Mouse (Mus musculus) CH12.LX (cell line): Measurements from ENCODE around the gene Pde4b.

Experiments
- CTCF ChIP-seq, 2 experiments: IDR thresholded peaks in 1 of 2; conservative IDR thresholded peaks in 1 of 2; 2 replicates each; pipeline ENCODE4 v1.5.1; 2011 to 2012; ENCODE audit warnings: low read depth in 2 of 2, low read length in 2 of 2, improper control_type of control experiment in 1 of 2, inconsistent platforms in 1 of 2, mild to moderate bottlenecking in 1 of 2, moderate library complexity in 1 of 2
- E2F4 ChIP-seq: IDR thresholded peaks from 2 replicates; pipeline ENCODE4 v1.6.1; 2011; ENCODE audit warnings: low read depth, low read length, improper control_type of control experiment; ENCODE audit not compliant: insufficient replicate concordance
- EP300 ChIP-seq: IDR thresholded peaks from 2 replicates; pipeline ENCODE4 v1.6.1; 2011; ENCODE audit warnings: low read length, improper control_type of control experiment
- NELFE ChIP-seq: IDR thresholded peaks from 2 replicates; pipeline ENCODE4 v1.6.1; 2011; ENCODE audit warnings: low read depth, low read length, improper control_type of control experiment
- PAX5 ChIP-seq: IDR thresholded peaks from 2 replicates; pipeline ENCODE4 v1.6.1; 2012; ENCODE audit warnings: low read length, inconsistent platforms, mixed read lengths
- POLR2A ChIP-seq: IDR thresholded peaks from 2 replicates; pipeline ENCODE4 v1.6.1; 2011; ENCODE audit warnings: low read depth, mild to moderate bottlenecking, improper control_type of control experiment, low read length
- SMC3 ChIP-seq: IDR thresholded peaks from 2 replicates; pipeline ENCODE4 v1.6.1; 2011; ENCODE audit warnings: low read depth, low read length, improper control_type of control experiment
- TBP ChIP-seq: conservative IDR thresholded peaks from 2 replicates; pipeline ENCODE4 v1.6.1; 2011; ENCODE audit warnings: low read depth, low read length, improper control_type of control experiment

DNA sequence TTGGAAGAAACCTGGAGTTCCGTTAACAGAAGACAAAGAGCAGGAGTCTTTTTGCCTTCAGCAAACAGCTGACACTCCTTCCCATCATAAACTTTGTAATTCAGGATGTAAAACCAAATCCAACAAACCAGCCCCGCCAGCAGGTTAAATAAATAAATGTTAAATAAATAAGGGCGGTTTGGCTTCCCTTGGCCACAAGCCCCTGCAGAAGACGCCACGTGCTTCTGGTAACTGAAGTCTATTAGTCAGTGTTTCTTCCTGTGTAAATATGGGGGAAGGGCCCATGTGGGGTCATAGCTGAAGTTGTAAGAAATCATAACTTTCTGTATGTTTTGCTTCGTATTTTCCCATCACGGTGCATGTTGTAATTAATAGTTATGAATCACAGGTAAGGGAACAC is 440.0 kb downstream of the Pde4b start:
- no peak for TF ChIP-seq EP300
- TF ChIP-seq SMC3 = no peak
- no peak for TF ChIP-seq POLR2A
- TF ChIP-seq NELFE = no peak
- TF ChIP-seq E2F4 = no peak
- no peak for TF ChIP-seq TBP
- no peak for TF ChIP-seq PAX5
- TF ChIP-seq CTCF (conservative IDR thresholded peaks at IDR 0.05 in 1 of 2, IDR thresholded peaks at IDR 0.05 in 1 of 2; ENCODE audit: low read depth in 2 of 2, low read length in 2 of 2) = no peak
